Mouse (Mus musculus) kidney, postnatal 0 days (tissue): ENCODE data around the gene Slc26a11. TPM values are rescaled to one million over a fixed set of nuclear protein-coding genes. Genes with fewer than 3 reads are reported as not detected.

ENCODE experiments used
- ATAC-seq: fragments of 200-750 bp; cut with Nextera tagmentation; replicated peaks from 2 replicates; pipeline ENCODE4 v1.8.0; 2017; ENCODE audit warnings: low read depth, moderate number of reproducible peaks, moderate TSS enrichment, moderate library complexity; ENCODE audit not compliant: low FRiP score
- DNase-seq: peaks from one replicate; pipeline ENCODE4 v3.0.0-alpha.2; 2016; ENCODE audit warnings: low spot score
- H3K27ac ChIP-seq: fragments of 300-500 bp; sonication (generic); 2 replicates; pipeline ENCODE4 v1.5.1; 2014; ENCODE audit warnings: mild to moderate bottlenecking
- H3K27me3 ChIP-seq: fragments of 300-500 bp; sonication (generic); 2 replicates; pipeline ENCODE4 v1.6.1; 2014; ENCODE audit warnings: low read length, mixed read lengths; ENCODE audit not compliant: insufficient read depth
- H3K36me3 ChIP-seq: fragments of 300-500 bp; sonication (generic); 2 replicates; pipeline ENCODE4 v1.6.1; 2014; ENCODE audit warnings: low read length, mixed read lengths; ENCODE audit not compliant: insufficient read depth
- H3K4me1 ChIP-seq: fragments of 300-500 bp; sonication (generic); replicated peaks from 2 replicates; pipeline ENCODE4 v1.6.1; 2014; ENCODE audit warnings: antibody characterized with exemption, low read length, mixed read lengths; ENCODE audit not compliant: insufficient read depth
- H3K4me2 ChIP-seq: fragments of 300-500 bp; sonication (generic); 2 replicates; pipeline ENCODE4 v1.6.1; 2014; ENCODE audit warnings: mild to moderate bottlenecking, low read length, moderate library complexity, mixed read lengths
- H3K4me3 ChIP-seq: fragments of 300-500 bp; sonication (generic); replicated peaks from 2 replicates; pipeline ENCODE4 v1.5.1; 2014; ENCODE audit warnings: low read depth, low read length
- H3K9ac ChIP-seq: fragments of 300-500 bp; sonication (generic); 2 replicates; pipeline ENCODE4 v1.6.1; 2014; ENCODE audit warnings: low read depth, low read length
- H3K9me3 ChIP-seq: fragments of 300-500 bp; sonication (generic); replicated peaks from 2 replicates; pipeline ENCODE4 v1.6.1; 2016; ENCODE audit warnings: low read length, inconsistent platforms, mixed read lengths
- CTCF ChIP-seq: IDR thresholded peaks from 2 replicates; pipeline ENCODE4 v1.5.1; 2016; ENCODE audit warnings: antibody characterized with exemption, low read depth, mild to moderate bottlenecking, moderate library complexity
- WGBS: fragments of 180-500 bp; shearing (Covaris S2); extraction: QIAGEN DNeasy Blood & Tissue Kit; methylation state at CpG from one replicate; pipeline ENCODE4 v1.1.7; 2014; 5-methylcytosine and 5-hydroxymethylcytosine counted together
- polyA plus RNA-seq: library from polyadenylated mRNA; unstranded; fragments of >200 nt; fragmentation: Nextera tagmentation; extraction: Ambion mirVana; gene quantifications from 2 replicates; pipeline ENCODE4 v1.2.1, GENCODE M21; 2015

Gene Slc26a11
- polyA plus RNA-seq, 1 experiment from 2014 or later = 8.0 TPM

DNA sequence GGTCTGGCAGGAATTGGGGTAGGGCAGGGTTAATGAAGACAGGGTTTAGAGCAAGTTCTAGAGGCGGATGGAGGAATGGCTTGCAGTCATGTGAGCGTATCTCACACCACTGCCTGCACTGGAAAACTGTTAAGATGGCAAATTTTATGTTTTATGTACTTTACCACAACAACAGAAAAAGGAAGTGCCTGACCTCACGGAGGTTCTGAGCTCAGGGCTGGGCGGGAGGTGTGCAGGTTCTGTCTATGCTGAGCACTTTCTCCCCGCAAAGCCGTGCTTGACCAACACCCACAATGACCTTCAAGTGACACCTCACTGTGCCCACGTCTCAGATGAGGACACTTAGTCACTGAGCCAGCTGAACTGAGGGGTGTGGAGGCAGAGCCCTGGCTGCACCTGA is 3.2 kb upstream of the Slc26a11 start:
- Histone ChIP-seq H3K9ac (no peak overlapping the region), H3K9me3 (no peaks in the 10 kb centered on the region), H3K4me2 (no peak overlapping the region), H3K27ac (no peak overlapping the region), H3K4me1 (peaks cover 10% of the 10 kb centered on the region; the same call in 1 of the 2 replicates), H3K36me3 (no peaks in the 10 kb centered on the region), H3K4me3 (no peak overlapping the region), H3K27me3 (no peaks in the 10 kb centered on the region)
- no peak for TF ChIP-seq CTCF
- WGBS = 65% methylated on average over 7 of the region's 7 CpGs
- ATAC-seq = no peak
- no peak for DNase-seq

DNA sequence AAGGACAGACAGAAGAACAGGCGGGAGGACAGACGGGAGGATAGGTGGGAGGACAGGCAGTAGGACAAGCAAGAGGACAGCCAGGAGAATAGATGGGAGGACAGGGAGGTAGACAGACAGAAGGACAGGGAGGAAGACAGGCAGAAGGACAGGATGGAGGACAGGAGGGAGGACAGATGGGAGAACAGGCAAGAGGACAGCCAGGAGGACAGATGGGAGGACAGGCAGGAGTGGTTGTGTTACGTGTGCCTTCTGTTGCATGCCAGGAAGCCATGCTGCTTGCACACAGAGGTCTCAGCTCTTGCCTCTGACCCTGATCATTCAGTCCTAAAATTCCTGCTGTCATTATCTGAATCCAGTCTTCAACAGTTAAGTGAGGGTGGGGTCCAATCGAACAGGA is 1.4 kb upstream of the Slc26a11 start:
- Histone ChIP-seq H3K9me3 (no peaks in the 10 kb centered on the region), H3K9ac (no peak overlapping the region), H3K36me3 (no peaks in the 10 kb centered on the region), H3K27me3 (no peaks in the 10 kb centered on the region), H3K27ac (no peak overlapping the region), H3K4me1 (peaks cover 10% of the 10 kb centered on the region; the same call in 1 of the 2 replicates), H3K4me2 (no peak overlapping the region), H3K4me3 (no peak overlapping the region)
- DNase-seq (no peak), ATAC-seq (no peak)
- WGBS = 82% methylated on average over 4 of the region's 4 CpGs
- no peak for TF ChIP-seq CTCF

DNA sequence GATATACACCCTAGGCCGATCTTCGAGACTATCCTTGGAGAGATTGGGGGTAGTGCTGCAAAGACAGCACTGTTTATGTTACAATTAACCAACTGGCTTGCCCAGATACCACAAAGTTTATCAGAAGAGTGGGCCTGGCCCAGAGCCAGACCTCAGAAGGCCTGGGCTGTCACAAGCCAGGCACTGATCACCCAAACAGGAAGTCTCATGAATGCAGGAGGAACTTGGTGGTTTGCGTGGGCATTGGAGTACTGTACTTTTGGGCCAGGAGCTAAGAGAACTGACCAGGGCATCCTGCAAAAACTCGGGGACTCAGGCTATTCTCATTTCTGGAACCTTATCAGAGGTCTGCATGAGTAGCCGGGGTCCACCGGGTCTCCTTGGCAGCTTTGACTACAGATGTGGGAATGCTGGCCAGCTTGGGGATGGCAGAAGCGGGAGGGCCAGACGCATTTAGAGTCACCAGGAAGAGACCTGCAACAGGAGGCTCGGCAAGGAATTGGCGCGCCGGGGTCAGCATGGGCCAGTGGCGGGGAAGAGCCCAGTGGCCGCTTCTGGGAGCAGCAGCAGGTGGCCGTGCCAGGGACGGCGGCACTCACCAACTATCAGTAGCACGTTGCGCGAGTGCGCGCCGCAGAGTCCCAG is 437 bp upstream of the Slc26a11 start:
- 4% methylated on average over 23 of the region's 23 CpGs for WGBS
- peak overlapping the region; percentile 72 for H3K4me3 ChIP-seq
- DNase-seq (peak; percentile 34), ATAC-seq (no peak)
- TF ChIP-seq CTCF = no peak
- peak overlapping the region; percentile 78 for H3K9ac ChIP-seq
- H3K36me3 ChIP-seq = no peaks in the 10 kb centered on the region
- no peaks in the 10 kb centered on the region for H3K9me3 ChIP-seq
- H3K4me2 ChIP-seq = peak overlapping the region; percentile 97
- peaks cover 10% of the 10 kb centered on the region; the same call in 1 of the 2 replicates for H3K4me1 ChIP-seq
- H3K27me3 ChIP-seq = no peaks in the 10 kb centered on the region
- peak overlapping the region; percentile 79 for H3K27ac ChIP-seq

DNA sequence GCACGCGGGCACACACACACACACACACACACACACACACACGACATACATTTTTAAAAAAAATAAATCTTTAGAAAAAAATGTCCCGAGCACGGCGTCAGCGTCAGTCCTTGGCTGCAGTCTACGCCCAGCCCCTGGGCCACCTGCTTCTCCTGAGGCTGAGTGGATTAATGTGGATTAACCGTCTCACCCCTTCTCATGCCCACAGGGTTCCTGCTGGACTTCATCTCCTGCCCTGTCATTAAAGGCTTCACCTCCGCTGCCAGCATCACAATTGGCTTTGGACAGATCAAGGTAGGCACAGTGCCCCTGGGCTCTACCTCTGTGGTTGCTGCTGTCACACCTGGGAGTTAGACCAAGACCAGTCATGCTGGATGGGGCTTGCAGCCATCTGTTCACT is 3.7 kb downstream of the Slc26a11 start:
- Histone ChIP-seq H3K9ac (no peak overlapping the region), H3K4me3 (no peak overlapping the region), H3K4me2 (no peak overlapping the region), H3K9me3 (no peaks in the 10 kb centered on the region), H3K27me3 (no peaks in the 10 kb centered on the region), H3K4me1 (peaks cover 10% of the 10 kb centered on the region; the same call in 1 of the 2 replicates), H3K36me3 (0 out of 2 replicates have a peak, but pooled peaks cover 5% of the 10 kb centered on the region), H3K27ac (no peak overlapping the region)
- 94% methylated on average over 10 of the region's 10 CpGs for WGBS
- no peak for TF ChIP-seq CTCF
- DNase-seq (no peak), ATAC-seq (no peak)

DNA sequence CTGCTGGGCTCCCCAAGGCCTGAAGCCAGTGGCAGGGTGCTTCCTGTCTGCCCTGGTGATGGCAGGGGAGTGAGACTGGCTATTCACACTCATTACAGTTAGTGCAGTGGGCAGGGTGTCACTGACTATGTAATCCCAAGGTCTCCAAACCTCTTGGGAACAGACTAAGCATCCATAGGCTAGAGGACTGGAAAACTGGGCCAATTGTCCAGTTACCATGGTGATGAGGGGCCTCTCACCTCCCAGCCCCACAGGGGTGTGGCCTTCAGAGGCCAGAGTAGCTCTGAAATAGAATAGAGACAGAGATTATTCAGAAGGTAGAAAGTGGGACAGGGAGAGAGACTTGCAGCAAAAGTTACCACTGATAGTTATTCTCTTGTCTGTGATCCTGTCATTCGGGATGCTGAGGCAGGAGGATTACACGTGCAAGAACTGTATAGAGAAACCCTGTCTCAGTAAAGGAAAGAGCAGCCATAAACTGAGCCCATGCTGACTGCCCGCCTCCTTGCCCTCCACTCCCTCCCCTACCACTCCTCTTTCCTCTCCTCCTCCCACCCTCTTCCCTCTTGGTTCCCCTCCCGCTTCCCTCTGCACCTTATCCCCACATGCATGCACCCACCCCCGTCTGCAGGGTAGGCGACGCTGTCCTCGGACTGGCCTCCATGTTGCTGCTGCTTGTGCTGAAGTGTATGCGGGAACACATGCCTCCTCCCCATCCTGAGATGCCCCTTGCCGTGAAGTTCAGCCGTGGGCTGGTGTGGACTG is 7.6 kb downstream of the Slc26a11 start:
- ATAC-seq = 0 out of 2 replicates have a peak, but pooled peaks have one; percentile 17
- H3K4me3 ChIP-seq = no peak overlapping the region
- 35% methylated on average over 11 of the region's 11 CpGs for WGBS

DNA sequence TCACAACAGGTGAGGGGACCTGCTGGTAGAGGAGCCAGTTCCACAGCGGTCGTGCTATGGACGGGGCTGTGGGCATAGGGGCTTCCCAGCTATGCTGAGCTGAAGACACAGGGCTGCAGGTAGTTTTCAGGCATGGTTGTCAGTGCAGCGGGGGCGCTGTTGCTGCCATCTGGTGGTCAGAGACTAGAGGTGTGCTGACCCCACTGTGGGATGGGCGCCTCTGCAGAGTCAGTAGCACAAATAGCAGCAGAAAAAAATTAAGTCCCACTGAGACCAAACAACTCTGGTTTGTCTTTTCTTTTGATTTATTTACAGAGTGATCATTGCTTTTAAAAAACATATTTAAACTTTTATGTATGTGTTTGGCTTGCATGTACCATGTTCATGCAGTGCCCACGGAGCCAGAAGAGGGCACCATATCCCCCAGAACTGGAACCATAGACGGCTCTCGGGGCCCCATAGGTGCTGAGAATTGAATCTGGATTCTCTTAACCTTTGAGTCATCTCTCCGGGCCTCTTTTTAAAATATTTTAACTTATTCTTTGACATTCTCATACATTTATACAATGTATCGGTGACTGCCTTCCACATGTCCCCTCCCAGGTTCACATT is 8.3 kb downstream of the Slc26a11 start:
- WGBS = 34% methylated on average over 11 of the region's 11 CpGs
- no peak overlapping the region for H3K4me2 ChIP-seq
- H3K4me3 ChIP-seq = no peak overlapping the region
- no peak overlapping the region for H3K27ac ChIP-seq
- peak; percentile 59 for ATAC-seq
- no peak overlapping the region for H3K9ac ChIP-seq
- peak; percentile 78 for DNase-seq
- H3K4me1 ChIP-seq = no peaks in the 10 kb centered on the region
- 0 out of 2 replicates have a peak, but pooled peaks cover 7% of the 10 kb centered on the region for H3K36me3 ChIP-seq
- peak; percentile 90 for TF ChIP-seq CTCF
- no peaks in the 10 kb centered on the region for H3K9me3 ChIP-seq
- no peaks in the 10 kb centered on the region for H3K27me3 ChIP-seq

More for the DNA sequence above, 7.6 kb downstream of the Slc26a11 start:
- no peaks in the 10 kb centered on the region for H3K9me3 ChIP-seq
- DNase-seq = no peak
- 0 out of 2 replicates have a peak, but pooled peaks cover 7% of the 10 kb centered on the region for H3K36me3 ChIP-seq
- no peak overlapping the region for H3K27ac ChIP-seq
- H3K27me3 ChIP-seq = no peaks in the 10 kb centered on the region
- H3K9ac ChIP-seq = no peak overlapping the region
- H3K4me1 ChIP-seq = no peaks in the 10 kb centered on the region
- no peak overlapping the region for H3K4me2 ChIP-seq
- TF ChIP-seq CTCF = no peak
